Mouse (Mus musculus) liver, adult (tissue): ENCODE measurements around the gene 4930595D18Rik.

Source experiments
- GATA4 ChIP-seq: IDR thresholded peaks from 2 replicates; pipeline ENCODE4 v1.6.1; 2014; ENCODE audit warnings: mild to moderate bottlenecking, low read length; ENCODE audit not compliant: insufficient replicate concordance

Gene 4930595D18Rik

DNA sequence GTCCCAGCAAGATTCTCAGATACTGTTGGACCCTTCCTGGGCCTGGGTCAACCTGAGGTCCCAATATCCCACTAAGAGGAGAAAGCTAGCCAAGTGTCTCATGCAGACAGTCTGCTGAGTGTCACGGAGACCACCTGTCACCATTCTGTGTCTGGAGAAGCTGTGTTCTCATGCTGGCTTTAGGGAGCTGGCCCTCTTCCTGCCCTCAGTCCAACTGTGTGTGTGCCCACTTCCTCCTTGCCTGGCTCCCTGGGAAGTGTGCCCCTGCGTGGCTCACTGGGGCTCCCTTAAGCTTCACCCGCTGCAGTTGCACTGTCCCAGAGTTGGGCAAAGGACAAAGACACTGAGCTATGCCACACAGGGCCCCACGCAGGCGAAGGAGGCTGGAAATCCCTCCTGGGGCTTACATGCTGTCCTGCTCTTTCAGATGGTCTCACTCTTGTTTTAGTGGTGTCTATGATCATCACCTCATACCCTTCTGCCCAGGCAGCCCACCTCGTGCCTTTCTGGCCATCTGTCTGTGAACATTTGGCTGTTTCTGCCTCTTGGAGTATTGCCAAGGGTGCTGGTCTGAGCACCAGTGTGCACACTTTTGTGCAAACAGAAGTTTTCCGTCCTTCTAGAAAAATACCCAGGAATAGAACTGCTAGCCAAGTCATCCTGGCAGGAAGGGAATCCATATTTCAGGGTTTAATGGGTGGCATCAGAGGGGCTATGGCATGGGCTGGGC is 31.1 kb downstream of the 4930595D18Rik start:
- no peak for TF ChIP-seq GATA4

DNA sequence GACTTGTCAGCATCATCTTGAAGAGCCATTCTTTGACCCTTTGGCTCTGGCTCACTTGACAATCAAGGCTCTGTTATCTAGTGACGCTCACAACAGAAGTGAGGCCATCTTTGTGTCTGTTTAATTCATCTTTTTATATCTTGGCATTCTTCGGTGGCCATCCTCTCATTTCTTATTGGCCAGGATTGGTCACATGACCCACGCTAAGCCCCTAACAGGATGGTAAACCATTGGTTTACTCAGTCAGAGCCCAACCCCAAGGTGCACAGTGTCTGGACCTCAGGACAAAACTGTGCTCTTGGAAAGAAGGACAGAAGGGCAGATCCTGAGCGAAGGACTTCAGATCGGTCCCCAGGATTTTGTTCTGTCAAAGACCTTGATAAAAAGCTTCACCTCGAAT is 31.7 kb downstream of the 4930595D18Rik start:
- TF ChIP-seq GATA4, result no peak

DNA sequence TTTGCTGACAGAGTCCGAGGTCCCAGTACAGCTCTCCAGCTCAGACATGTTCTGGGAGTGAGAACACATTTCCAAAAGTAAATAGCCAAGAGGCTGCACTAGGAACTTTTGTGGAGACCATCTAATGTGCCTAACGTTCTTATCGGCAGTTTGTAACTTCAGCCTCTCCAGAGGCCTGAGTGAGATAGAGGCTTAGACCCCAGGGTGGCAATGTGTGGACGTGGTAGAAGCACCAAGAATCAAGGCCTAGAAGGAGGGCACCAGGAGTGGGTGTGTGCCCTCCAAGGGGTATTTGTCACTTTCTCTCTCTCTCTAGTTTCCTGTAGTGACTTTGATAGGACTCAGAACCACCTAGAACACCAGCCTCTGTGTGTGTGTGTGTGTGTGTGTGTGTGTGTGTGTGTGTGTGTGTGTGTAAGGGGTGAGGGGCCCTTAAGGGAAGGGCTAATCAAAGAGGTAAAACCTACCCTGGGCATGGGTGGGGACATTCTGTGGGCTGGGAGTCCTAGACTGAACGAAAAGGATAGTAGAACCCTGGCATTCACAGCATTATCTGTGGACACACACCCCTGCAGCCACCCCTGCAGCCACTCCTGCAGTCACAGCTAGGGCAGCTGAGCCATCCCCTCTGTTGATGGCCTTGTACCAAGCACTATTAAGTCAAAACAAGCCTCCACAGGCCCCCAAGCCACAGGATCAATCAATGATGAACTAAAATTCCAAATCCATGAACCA is 32.7 kb downstream of the 4930595D18Rik start:
- TF ChIP-seq GATA4, result no peak

DNA sequence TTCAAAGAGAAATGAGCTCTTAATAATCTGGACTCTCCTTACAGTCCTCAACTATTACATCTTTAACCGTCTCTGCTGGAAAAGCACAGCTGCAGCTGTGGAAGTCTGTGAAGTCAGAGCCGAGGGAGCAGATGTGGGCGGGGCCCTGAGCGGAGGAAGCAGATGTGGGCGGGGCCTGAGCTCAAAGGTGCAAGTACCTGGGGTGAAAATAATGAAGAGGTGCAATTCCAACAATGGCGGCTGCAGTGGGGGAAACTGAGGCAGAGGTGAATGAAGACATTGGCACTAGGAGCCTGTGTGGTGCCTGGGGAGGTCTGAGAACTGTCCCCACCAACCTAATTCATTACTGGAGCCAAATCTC is 34.1 kb downstream of the 4930595D18Rik start:
- TF ChIP-seq GATA4, result no peak

DNA sequence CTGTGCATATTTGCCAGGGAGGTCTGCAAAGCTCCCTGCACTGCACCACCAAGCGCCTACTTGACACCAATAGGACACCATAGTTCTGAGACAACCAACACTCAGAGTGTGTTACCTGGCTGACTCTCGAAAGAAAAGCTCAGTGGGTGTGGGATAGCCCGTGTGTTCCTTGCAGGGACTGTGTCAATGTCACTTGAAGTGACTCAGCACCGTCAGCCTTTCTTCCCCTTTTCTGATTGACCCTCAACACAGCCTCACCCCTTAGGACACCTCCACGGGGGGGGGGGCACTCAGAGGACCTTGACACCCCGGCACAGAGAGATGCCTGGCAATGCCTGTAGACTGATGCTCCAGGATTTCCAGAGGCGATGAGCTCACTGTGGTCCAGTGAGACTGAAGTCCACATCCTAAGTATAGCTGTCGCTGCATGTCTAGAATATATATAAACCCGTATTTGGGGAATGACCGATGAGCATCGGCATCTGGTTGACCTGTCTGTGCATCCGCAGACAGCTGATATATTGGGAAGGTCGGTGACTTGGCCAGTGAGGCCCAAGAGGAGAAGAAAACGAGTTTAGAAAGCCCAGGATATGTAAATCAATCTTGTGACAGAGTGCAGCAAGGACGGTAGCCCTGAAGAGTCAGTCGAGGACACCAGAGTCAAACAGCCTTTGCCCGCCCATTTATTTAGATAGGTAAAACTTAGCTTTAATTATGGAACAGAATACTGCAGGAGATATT is 34.6 kb downstream of the 4930595D18Rik start:
- TF ChIP-seq GATA4, result no peak

DNA sequence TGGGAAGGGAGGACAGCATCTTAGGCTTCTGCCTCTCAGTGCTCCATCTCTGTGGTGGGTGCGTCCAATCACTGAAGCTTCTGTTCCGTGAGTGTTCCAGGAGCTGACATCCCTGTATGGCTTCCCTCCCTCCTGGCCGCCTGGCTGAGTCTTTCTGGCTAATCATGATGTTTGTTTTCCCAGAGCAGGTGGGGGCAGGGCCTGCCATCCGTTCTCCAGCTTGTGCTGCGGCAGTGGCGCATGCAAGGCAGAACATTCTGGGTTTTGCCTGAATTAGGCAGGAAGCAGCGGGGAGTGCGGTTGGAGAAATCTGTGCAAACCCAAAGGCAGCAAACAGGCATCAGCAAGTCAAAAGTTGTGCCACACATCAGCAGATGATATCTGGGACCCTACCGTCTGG is 39.0 kb downstream of the 4930595D18Rik start:
- no peak for TF ChIP-seq GATA4

DNA sequence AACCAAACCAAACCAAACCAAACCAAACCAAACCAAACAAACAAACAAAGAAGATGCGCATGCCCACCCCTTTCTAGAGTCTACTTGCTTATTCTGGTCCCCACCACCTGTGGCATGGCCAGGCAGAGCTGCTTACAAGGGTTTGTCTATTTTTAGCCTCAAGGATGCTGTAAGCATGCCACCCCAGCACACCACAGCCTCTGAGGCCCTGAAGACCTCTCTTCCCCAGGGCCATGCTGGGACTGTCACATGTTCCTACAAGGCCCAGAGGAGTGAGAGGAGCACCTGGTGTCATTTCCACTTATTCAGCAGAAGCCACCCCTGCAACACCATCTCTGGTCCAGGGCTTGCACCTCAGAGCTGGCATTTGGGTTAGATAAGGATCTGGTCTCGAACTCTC is 39.7 kb downstream of the 4930595D18Rik start:
- TF ChIP-seq GATA4, result no peak

DNA sequence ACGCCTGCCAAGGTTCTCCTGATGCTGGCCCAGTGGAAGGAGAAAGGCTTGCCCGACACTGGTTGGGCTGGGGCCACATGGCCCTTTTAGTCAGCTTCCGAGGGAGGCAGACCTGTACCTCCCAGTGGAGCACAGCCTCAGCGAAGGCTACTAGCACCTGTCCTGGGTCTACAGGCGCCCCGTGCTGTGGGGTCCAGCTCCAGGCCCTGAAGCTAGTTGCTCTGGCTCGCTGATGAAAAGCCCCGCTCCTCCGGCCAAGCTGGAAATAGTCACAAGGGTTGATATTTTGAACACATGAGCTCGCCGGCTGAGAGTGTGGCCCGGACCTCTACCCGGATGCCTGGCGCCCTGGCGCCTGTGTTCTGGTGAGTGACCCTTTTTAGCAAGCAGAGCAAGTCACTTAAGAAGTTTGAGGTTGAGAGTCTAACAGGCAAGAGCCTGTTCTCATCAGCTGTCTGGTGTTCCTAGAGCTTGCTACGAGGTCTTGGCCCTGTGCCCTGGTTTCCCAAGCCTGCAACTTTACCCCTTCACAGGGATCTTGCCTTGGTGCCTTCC is 40.7 kb downstream of the 4930595D18Rik start:
- no peak for TF ChIP-seq GATA4

DNA sequence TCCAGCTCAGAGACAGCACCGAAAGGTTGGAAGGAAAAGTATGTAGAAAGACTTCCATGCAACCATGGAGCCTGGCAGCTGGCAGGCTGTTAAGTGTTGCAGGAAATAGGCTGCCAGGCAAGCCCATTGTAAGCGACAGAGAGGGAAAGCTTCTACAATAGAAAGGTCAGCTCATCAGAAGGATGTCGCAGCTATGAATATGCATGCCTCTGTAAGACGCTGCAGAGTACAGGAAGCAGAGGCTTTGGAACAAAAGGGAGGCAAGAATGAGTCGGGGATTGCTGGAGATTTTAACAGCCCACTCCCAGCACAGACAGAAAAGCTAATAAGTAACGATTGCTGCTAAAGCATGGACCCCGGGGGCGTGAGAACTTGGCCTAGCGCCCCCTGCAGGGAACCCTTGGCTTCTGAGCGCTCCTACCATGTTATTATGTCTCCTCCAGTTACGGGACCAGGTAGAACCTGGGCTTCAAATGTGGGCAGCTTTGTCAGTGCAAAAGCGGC is 41.2 kb downstream of the 4930595D18Rik start:
- TF ChIP-seq GATA4, result no peak

DNA sequence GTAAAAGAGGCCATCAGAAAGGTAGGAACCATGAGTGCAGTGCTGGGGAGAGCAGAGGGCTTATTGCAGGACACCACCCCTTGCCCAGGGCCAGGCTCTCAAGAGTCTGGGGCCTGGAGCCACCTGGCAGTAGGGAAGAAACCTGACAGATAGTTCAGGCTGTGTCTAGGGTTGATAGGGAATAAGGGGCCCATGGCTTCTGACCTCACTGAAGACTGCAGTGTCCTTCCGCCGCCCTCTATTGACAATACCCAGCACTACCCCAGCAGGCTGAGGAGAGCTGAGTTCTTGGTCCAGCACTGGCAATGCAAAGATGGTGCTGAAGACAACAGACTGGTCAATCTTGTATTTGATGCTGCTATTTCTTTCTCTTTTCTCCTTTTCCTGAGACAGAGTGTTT is 47.2 kb downstream of the 4930595D18Rik start:
- TF ChIP-seq GATA4, result no peak

DNA sequence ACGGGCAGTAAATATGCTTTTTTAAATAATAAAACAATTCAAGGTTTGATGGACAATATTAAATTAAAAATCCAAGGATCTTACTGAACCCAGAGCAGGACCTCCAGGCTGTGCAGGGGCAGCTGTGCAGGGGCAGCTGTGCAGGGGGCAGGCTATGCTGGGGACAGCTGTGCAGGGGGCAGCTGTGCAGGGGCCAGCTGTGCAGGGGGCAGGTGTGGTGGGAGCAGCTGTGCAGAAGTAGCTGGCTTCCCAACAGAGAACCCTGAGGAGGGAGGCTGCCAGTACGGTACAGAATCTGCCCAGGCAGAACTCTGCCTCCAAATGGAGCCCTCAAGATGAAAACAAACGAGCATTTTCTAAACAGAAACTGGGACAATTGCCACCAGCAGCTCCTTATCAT is 48.3 kb downstream of the 4930595D18Rik start:
- TF ChIP-seq GATA4, result no peak

DNA sequence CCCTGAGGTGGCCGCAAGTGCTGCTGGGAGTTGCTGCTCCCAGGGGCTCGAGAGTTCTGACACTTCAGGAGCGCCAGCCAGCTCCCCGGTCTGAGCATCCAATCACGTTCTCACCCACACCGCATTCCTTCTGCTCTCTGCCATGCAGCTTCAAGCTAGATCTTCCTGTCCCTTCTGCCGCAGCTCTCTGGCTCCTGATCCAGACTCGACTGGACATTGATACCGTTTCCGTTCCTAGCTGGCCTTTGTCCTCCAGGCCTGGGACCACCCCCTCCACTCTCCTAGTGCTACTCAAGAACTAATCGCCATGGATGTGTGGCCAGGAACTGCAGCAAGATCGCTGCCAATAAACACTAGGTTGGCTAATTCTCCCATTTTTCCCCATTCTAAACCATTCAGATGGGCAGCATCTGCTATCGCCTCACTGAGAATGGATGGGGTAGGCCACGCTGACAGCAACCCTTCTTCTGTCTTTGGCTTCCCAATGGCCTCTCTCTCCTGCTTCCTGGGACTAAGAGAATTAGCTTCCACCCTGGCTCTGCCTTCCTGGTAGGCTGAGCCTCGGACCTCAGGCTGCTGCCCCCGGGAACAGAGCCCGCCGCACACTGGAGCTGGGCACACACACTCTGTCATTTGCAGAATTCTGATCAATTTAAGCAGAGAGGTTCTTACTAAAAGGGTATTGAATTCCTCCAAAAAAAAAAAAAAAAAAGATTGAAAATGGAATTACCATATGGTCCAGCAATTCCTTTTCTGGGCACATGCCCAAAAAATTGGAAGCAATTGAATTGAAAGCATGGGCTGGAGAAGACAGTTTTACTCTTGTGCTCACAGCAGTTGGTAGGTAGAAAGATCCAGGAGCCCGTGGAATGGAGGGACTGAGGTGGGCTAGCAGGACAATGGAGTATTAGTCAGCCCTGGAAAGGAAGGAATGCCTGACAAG is 49.2 kb downstream of the 4930595D18Rik start:
- TF ChIP-seq GATA4, result no peak

DNA sequence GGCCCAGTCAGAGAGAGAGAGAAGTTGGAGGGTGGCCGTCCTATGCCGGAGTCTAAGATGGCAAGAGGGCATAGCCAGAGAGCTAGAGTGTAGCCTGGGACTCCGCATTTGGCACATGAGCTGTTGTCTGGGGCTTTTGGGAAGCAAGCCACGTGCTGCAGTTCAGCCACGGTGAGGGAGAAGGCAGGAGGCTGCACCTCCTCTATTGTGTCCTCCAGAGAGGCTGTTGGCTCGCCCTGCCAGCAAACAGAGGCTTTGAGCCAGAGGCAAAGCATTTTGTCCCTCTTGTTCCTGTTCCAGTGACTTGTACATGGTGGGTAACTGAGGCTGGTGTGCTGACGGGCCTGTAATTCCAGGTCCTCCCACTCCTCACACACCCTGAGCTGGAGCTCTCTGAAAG is 50.1 kb downstream of the 4930595D18Rik start:
- no peak for TF ChIP-seq GATA4

DNA sequence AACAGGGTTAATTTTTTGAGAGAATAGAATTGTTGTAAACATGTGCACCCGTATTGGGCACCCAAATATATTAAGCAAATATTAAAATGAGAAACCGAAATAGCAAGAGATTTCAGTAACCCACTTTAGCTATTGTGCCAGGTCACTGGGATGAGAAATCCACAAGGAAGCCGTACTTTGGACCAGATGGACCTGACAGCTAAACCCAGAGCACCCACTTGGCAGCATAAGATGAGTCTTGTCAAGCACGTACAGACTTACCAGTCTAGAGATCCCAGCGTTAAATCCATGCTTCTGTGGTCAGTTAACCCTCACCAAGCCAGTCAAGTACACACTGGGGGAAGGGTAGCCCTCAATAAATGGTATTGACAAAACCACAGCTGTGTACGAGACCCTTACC is 58.6 kb downstream of the 4930595D18Rik start:
- no peak for TF ChIP-seq GATA4
